In the genomic region with DNA sequence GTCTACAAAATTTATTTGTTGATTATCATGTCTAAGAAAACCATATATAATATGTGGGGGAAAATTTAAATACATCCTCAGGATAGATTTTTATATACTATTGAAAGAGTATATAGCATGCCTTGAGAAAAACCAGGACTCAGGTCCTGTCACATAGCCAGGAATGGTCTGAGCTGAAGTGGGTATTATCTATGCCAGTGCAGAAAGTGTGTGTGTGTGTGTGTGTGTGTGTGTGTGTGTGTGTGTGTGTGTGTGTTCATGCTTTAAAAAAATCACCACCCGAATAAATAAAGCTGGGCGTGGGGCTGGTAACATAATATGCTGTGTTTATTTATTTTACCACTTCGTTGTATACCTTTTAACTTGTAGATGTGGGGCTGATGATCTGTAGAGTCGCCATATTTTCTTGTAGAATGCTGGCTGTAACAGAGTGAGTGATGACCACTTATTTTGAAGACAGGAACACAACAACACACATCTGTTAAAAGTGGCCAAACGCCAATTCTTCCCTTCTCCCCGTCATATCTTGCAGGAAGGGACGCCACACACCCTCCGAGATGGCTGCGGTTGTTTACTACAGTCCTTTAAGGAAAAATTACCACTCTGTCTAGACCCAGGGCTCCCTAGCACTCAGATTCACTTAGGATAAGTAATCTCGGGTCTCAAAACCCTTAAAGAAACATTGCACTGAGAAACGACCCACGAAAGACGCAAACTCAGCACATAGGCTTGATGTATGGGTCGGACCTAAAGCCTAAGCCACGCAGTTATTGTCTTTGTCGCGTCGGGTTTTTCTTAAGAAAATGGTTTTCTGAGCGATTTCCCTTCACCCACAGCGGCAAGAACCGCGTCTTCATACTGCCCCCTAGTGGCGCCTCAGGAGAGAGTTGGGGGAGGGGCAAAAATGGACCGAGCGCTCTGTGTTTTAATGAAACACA, we compare ENCODE assay signal across 8 mouse cellular contexts.
DNase-seq lines count a peak whose midpoint lies in the region; ATAC-seq and TF ChIP-seq lines count a peak whose summit lies in the region.

No protein-coding gene starts in this region.

- ATAC-seq in forebrain, postnatal 0 days, result peak; percentile 85
- ATAC-seq in lung, embryonic 14.5 days (ENCODE audit: insufficient read depth), result peak; percentile 88
- ATAC-seq in neutrophil, adult 5-6 weeks (ENCODE audit: extremely low read depth, insufficient number of reproducible peaks, low FRiP score, poor library complexity, severe bottlenecking), result peak; percentile 85

- no peak overlapping the region for H3K27ac ChIP-seq in cerebellum, adult 2 months (ENCODE audit: insufficient read depth, low read length)
- peak overlapping the region; percentile 66 for H3K27ac ChIP-seq in forebrain, postnatal 0 days (ENCODE audit: low read depth, low read length)
- peak overlapping the region; percentile 48; the same call in 1 of the 2 replicates for H3K27ac ChIP-seq in lung, embryonic 14.5 days (ENCODE audit: low read depth)

- peak; percentile 78 for TF ChIP-seq CTCF in cerebellum, adult 2 months (IDR thresholded peaks at IDR 0.05; ENCODE audit: borderline replicate concordance, insufficient read depth, low read depth, low read length)
- TF ChIP-seq CTCF in forebrain, postnatal 0 days (IDR thresholded peaks at IDR 0.05; ENCODE audit: low read depth), result peak; percentile 91
- peak; percentile 89 for TF ChIP-seq CTCF in lung, embryonic 14.5 days (IDR thresholded peaks at IDR 0.05; ENCODE audit: low read depth)

- no peaks in the 10 kb centered on the region for H3K9me3 ChIP-seq in forebrain, postnatal 0 days (ENCODE audit: low read length)
- H3K9me3 ChIP-seq in lung, embryonic 14.5 days (ENCODE audit: low read depth, low read length), result no peaks in the 10 kb centered on the region

- peak overlapping the region; percentile 73 for H3K9ac ChIP-seq in forebrain, postnatal 0 days
- H3K9ac ChIP-seq in lung, embryonic 14.5 days, result peak overlapping the region; percentile 27; the same call in 1 of the 2 replicates

- DNase-seq in MEL-GATA-1-ER (ENCODE audit: extremely low read depth, low read depth), result peak; percentile 56
- DNase-seq in cerebellum, adult 2 months, result peak; percentile 73 to 81
- DNase-seq in forebrain, postnatal 0 days, result peak; percentile 94
- DNase-seq in heart, postnatal 4 days, result peak; percentile 87
- peak; percentile 58 to 83 for DNase-seq in layer of hippocampus, adult 8-10 months (ENCODE audit: low spot score in 2 of 2)
- peak; percentile 95 for DNase-seq in lung, embryonic 14.5 days
- peak; percentile 65 for DNase-seq in testis, postnatal 14 days (ENCODE audit: low spot score)

- peak overlapping the region; percentile 60 for H3K4me2 ChIP-seq in forebrain, postnatal 0 days (ENCODE audit: low read depth)
- H3K4me2 ChIP-seq in lung, embryonic 14.5 days, result peak overlapping the region; percentile 59

- H3K4me1 ChIP-seq in cerebellum, adult 2 months (ENCODE audit: control insufficient read depth, insufficient read depth, low read length), result no peaks in the 10 kb centered on the region; the same call in none of the 2 replicates
- 0 out of 2 replicates have a peak, but pooled peaks cover 4% of the 10 kb centered on the region for H3K4me1 ChIP-seq in forebrain, postnatal 0 days (ENCODE audit: insufficient read depth)
- H3K4me1 ChIP-seq in lung, embryonic 14.5 days (ENCODE audit: insufficient read depth), result no peaks in the 10 kb centered on the region

- H3K36me3 ChIP-seq in forebrain, postnatal 0 days (ENCODE audit: insufficient read depth), result no peaks in the 10 kb centered on the region
- no peaks in the 10 kb centered on the region for H3K36me3 ChIP-seq in lung, embryonic 14.5 days (ENCODE audit: insufficient read depth)

- peak overlapping the region; percentile 91 for H3K4me3 ChIP-seq in cerebellum, adult 2 months (replicated peaks; ENCODE audit: insufficient read depth, low read depth, low read length)
- H3K4me3 ChIP-seq in forebrain, postnatal 0 days (ENCODE audit: low read depth, low read length), result peak overlapping the region; percentile 43
- peak overlapping the region; percentile 31 for H3K4me3 ChIP-seq in lung, embryonic 14.5 days (ENCODE audit: low read depth, low read length)

- no peak for TF ChIP-seq POLR2A in cerebellum, adult 2 months (IDR thresholded peaks at IDR 0.05; ENCODE audit: borderline replicate concordance, insufficient read depth, low read length)

- WGBS in cerebellum, adult 2 months, result 6% methylated on average over 25 of the region's 25 CpGs
- 8% methylated on average over 25 of the region's 25 CpGs for whole genome bisulfite sequencing in forebrain, postnatal 0 days
- 2% methylated on average over 25 of the region's 25 CpGs for WGBS in lung, embryonic 14.5 days

- no peaks in the 10 kb centered on the region for H3K27me3 ChIP-seq in cerebellum, adult 2 months (ENCODE audit: control insufficient read depth, insufficient read depth, low read length)
- no peaks in the 10 kb centered on the region for H3K27me3 ChIP-seq in forebrain, postnatal 0 days (ENCODE audit: insufficient read depth, low read length)
- no peaks in the 10 kb centered on the region; the same call in 1 of the 2 replicates for H3K27me3 ChIP-seq in lung, embryonic 14.5 days (ENCODE audit: insufficient read depth, low read length)

Comparison
In these comparisons a context has a peak if more than half of its experiments do, and no peak if none do; other contexts are left out.
1. H3K4me3 ChIP-seq: peak in every context shown above with its lines; median percentile 91 in cerebellum, adult 2 months; 43 in forebrain, postnatal 0 days; 31 in lung, embryonic 14.5 days.